Mouse (Mus musculus) midbrain, embryonic 10.5 days (tissue): ENCODE measurements around the gene Pcbp3. TPM values are rescaled to one million over a fixed set of nuclear protein-coding genes. Genes with fewer than 3 reads are reported as not detected.

Experiments
- DNase-seq: peaks from one replicate; pipeline ENCODE4 v3.0.0-alpha.2; 2017; ENCODE audit warnings: low spot score
- H3K27ac ChIP-seq: fragments of 300-500 bp; sonication (generic); replicated peaks from 2 replicates; pipeline ENCODE4 v1.5.1; 2016; ENCODE audit warnings: mild to moderate bottlenecking
- H3K27me3 ChIP-seq: fragments of 300-500 bp; sonication (generic); 2 replicates; pipeline ENCODE4 v1.6.1; 2016; ENCODE audit warnings: low read depth, mild to moderate bottlenecking; ENCODE audit not compliant: poor library complexity, severe bottlenecking
- H3K36me3 ChIP-seq: fragments of 300-500 bp; sonication (generic); 2 replicates; pipeline ENCODE4 v1.6.1; 2016; ENCODE audit warnings: mild to moderate bottlenecking, moderate library complexity
- H3K4me1 ChIP-seq: fragments of 300-500 bp; sonication (generic); 2 replicates; pipeline ENCODE4 v1.6.1; 2016
- H3K4me3 ChIP-seq: fragments of 300-500 bp; sonication (generic); 2 replicates; pipeline ENCODE4 v1.5.1; 2016; ENCODE audit warnings: mild to moderate bottlenecking, moderate library complexity
- H3K9me3 ChIP-seq: fragments of 300-500 bp; sonication (generic); replicated peaks from 2 replicates; pipeline ENCODE4 v1.6.1; 2016; ENCODE audit warnings: mild to moderate bottlenecking
- WGBS: fragments of 180-500 bp; shearing (Covaris S2); methylation state at CpG from one replicate; pipeline ENCODE4 v1.1.7; 2016; 5-methylcytosine and 5-hydroxymethylcytosine counted together
- polyA plus RNA-seq: library from polyadenylated mRNA; unstranded; fragments of >200 nt; fragmentation: Nextera tagmentation; extraction: Ambion mirVana; gene quantifications from 2 replicates; pipeline ENCODE4 v1.2.1, GENCODE M21; 2016

Gene Pcbp3
- polyA plus RNA-seq, 1 experiment from 2014 or later = 83.1 TPM

GRCm38 (mm10) chr10:76808446-76809400, 153.0 kb downstream of the Pcbp3 start:
- H3K27me3 ChIP-seq = peaks cover 7% of the 10 kb centered on the region; the same call in 1 of the 2 replicates
- H3K9me3 ChIP-seq = no peaks in the 10 kb centered on the region
- H3K4me3 ChIP-seq = no peak overlapping the region
- 68% methylated on average over 10 of the region's 10 CpGs for WGBS
- no peaks in the 10 kb centered on the region for H3K36me3 ChIP-seq
- DNase-seq = no peak
- peaks cover 39% of the 10 kb centered on the region for H3K4me1 ChIP-seq
- peak overlapping the region; percentile 76; the same call in 1 of the 2 replicates for H3K27ac ChIP-seq

- no peak overlapping the region for H3K27ac ChIP-seq
- DNase-seq = no peak
- 91% methylated on average over 4 of the region's 4 CpGs for WGBS
These were observed 159.2 kb downstream of the Pcbp3 start for GRCm38 (mm10) chr10:76802500-76802885.

GRCm38 (mm10) chr10:76801841-76802499, 159.7 kb downstream of the Pcbp3 start:
- Histone ChIP-seq H3K27ac (peak overlapping the region; percentile 15; the same call in 1 of the 2 replicates), H3K4me1 (peaks cover 9% of the 10 kb centered on the region), H3K9me3 (no peaks in the 10 kb centered on the region), H3K36me3 (peaks cover 26% of the 10 kb centered on the region), H3K4me3 (no peak overlapping the region), H3K27me3 (no peaks in the 10 kb centered on the region)
- 79% methylated on average over 6 of the region's 6 CpGs for WGBS
- DNase-seq = no peak

More at GRCm38 (mm10) chr10:76802500-76802885, 159.2 kb downstream of the Pcbp3 start:
- Histone ChIP-seq H3K36me3 (peaks cover 20% of the 10 kb centered on the region), H3K27me3 (no peaks in the 10 kb centered on the region), H3K9me3 (no peaks in the 10 kb centered on the region), H3K4me1 (peaks cover 9% of the 10 kb centered on the region), H3K4me3 (no peak overlapping the region)

- H3K4me1 ChIP-seq = peaks cover 9% of the 10 kb centered on the region
- H3K36me3 ChIP-seq = peaks cover 28% of the 10 kb centered on the region
- no peak overlapping the region for H3K27ac ChIP-seq
- no peak for DNase-seq
- WGBS = 85% methylated on average over 5 of the region's 5 CpGs
- H3K27me3 ChIP-seq = no peaks in the 10 kb centered on the region
- no peaks in the 10 kb centered on the region for H3K9me3 ChIP-seq
- H3K4me3 ChIP-seq = no peak overlapping the region
These were observed 160.4 kb downstream of the Pcbp3 start for GRCm38 (mm10) chr10:76801237-76801641.

GRCm38 (mm10) chr10:76798751-76799585, 162.7 kb downstream of the Pcbp3 start:
- 88% methylated on average over 17 of the region's 17 CpGs for WGBS
- Histone ChIP-seq H3K4me1 (peaks cover 9% of the 10 kb centered on the region), H3K9me3 (no peaks in the 10 kb centered on the region), H3K27ac (no peak overlapping the region; the same call in 1 of the 2 replicates), H3K27me3 (no peaks in the 10 kb centered on the region), H3K36me3 (peaks cover 31% of the 10 kb centered on the region), H3K4me3 (no peak overlapping the region)
- no peak for DNase-seq

- DNase-seq = no peak
- no peaks in the 10 kb centered on the region for H3K4me1 ChIP-seq
- no peaks in the 10 kb centered on the region for H3K9me3 ChIP-seq
- no peak overlapping the region for H3K27ac ChIP-seq
- peaks cover 39% of the 10 kb centered on the region for H3K36me3 ChIP-seq
- whole genome bisulfite sequencing = 92% methylated on average over 3 of the region's 3 CpGs
- no peak overlapping the region for H3K4me3 ChIP-seq
- H3K27me3 ChIP-seq = no peaks in the 10 kb centered on the region
These were observed 167.6 kb downstream of the Pcbp3 start for GRCm38 (mm10) chr10:76794102-76794501.

- DNase-seq = peak; percentile 34
- 80% methylated on average over 1 of the region's 1 CpGs for WGBS
- H3K4me1 ChIP-seq = no peaks in the 10 kb centered on the region
- no peaks in the 10 kb centered on the region for H3K27me3 ChIP-seq
- H3K36me3 ChIP-seq = peaks cover 36% of the 10 kb centered on the region
- H3K9me3 ChIP-seq = no peaks in the 10 kb centered on the region
- no peak overlapping the region for H3K4me3 ChIP-seq
- H3K27ac ChIP-seq = no peak overlapping the region
These were observed 170.2 kb downstream of the Pcbp3 start for GRCm38 (mm10) chr10:76791475-76791874.

GRCm38 (mm10) chr10:76789885-76790284, 171.8 kb downstream of the Pcbp3 start:
- H3K27ac ChIP-seq = no peak overlapping the region
- H3K9me3 ChIP-seq = no peaks in the 10 kb centered on the region
- H3K4me1 ChIP-seq = no peaks in the 10 kb centered on the region
- H3K36me3 ChIP-seq = peaks cover 38% of the 10 kb centered on the region
- 89% methylated on average over 4 of the region's 4 CpGs for WGBS
- H3K4me3 ChIP-seq = no peak overlapping the region
- H3K27me3 ChIP-seq = no peaks in the 10 kb centered on the region
- DNase-seq = no peak

- Histone ChIP-seq H3K36me3 (peaks cover 33% of the 10 kb centered on the region), H3K27ac (no peak overlapping the region), H3K4me1 (no peaks in the 10 kb centered on the region), H3K27me3 (no peaks in the 10 kb centered on the region), H3K9me3 (no peaks in the 10 kb centered on the region), H3K4me3 (no peak overlapping the region)
- DNase-seq = no peak
- WGBS = 88% methylated on average over 6 of the region's 6 CpGs
These were observed 176.4 kb downstream of the Pcbp3 start for GRCm38 (mm10) chr10:76785312-76785711.

- 89% methylated on average over 5 of the region's 5 CpGs for WGBS
- Histone ChIP-seq H3K27me3 (no peaks in the 10 kb centered on the region), H3K9me3 (no peaks in the 10 kb centered on the region), H3K27ac (no peak overlapping the region), H3K36me3 (peaks cover 8% of the 10 kb centered on the region), H3K4me3 (no peak overlapping the region), H3K4me1 (no peaks in the 10 kb centered on the region)
- DNase-seq = no peak
These were observed 182.5 kb downstream of the Pcbp3 start for GRCm38 (mm10) chr10:76779225-76779624.

- Histone ChIP-seq H3K27me3 (no peaks in the 10 kb centered on the region), H3K9me3 (no peaks in the 10 kb centered on the region), H3K4me3 (no peak overlapping the region), H3K27ac (no peak overlapping the region), H3K4me1 (0 out of 2 replicates have a peak, but pooled peaks cover 3% of the 10 kb centered on the region), H3K36me3 (peaks cover 27% of the 10 kb centered on the region)
- WGBS = 90% methylated on average over 3 of the region's 3 CpGs
- no peak for DNase-seq
These were observed 190.1 kb downstream of the Pcbp3 start for GRCm38 (mm10) chr10:76771624-76772023.

- Histone ChIP-seq H3K36me3 (peaks cover 32% of the 10 kb centered on the region), H3K4me1 (0 out of 2 replicates have a peak, but pooled peaks cover 3% of the 10 kb centered on the region), H3K9me3 (no peaks in the 10 kb centered on the region), H3K27ac (no peak overlapping the region), H3K27me3 (no peaks in the 10 kb centered on the region), H3K4me3 (no peak overlapping the region)
- DNase-seq = no peak
- 44% methylated on average over 5 of the region's 5 CpGs for WGBS
These were observed 190.6 kb downstream of the Pcbp3 start for GRCm38 (mm10) chr10:76771086-76771485.
